Comparison of ENCODE assay signal across 17 mouse cellular contexts in the genomic region with DNA sequence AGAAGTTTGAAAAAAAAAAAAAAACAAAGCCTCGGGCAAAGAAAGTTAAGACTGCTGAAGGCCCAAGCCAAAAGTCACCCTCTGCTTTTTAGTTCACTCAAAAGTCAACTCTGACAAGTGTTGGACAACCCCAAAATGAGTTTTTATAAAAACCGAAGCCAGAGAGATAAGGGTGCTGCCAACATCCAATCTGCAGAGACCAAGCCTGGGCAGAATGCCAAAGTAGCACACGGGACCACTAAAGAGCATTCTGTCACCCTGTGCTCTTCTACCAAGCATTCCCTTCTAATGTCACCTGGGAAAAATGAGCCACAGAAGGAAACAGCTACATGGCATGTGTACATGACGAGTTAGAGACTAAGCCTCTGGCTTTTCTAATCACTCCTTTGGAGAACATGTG. TPM values are rescaled to one million over a fixed set of nuclear protein-coding genes. Genes with fewer than 3 reads are reported as not detected.
DNase-seq lines count a peak whose midpoint lies in the region; ATAC-seq and TF ChIP-seq lines count a peak whose summit lies in the region.
"Had no signal": no experiment of that assay in that cellular context is flagged by ENCODE, and none has a peak within 500 bp of the region (broad histone marks: within the 10 kb centered on the region; RNA-seq: fewer than 3 reads in every experiment).

No protein-coding gene starts in this region.

- H3K9me3 ChIP-seq in forebrain, postnatal 0 days (ENCODE audit: low read length) = no peaks in the 10 kb centered on the region
- no peaks in the 10 kb centered on the region for H3K9me3 ChIP-seq in forebrain, embryonic 10.5 days
- no peaks in the 10 kb centered on the region for H3K9me3 ChIP-seq in heart, embryonic 15.5 days (replicated peaks)
- H3K9me3 ChIP-seq: hindbrain, embryonic 13.5 days; liver, embryonic 13.5 days; midbrain, embryonic 10.5 days had no signal

- no peak for TF ChIP-seq CTCF in forebrain, postnatal 0 days (IDR thresholded peaks at IDR 0.05; ENCODE audit: low read depth)

- H3K36me3 ChIP-seq in forebrain, postnatal 0 days (ENCODE audit: insufficient read depth) = peaks cover 31% of the 10 kb centered on the region
- no peaks in the 10 kb centered on the region for H3K36me3 ChIP-seq in forebrain, embryonic 10.5 days (replicated peaks)
- no peaks in the 10 kb centered on the region for H3K36me3 ChIP-seq in heart, embryonic 15.5 days
- H3K36me3 ChIP-seq: liver, embryonic 13.5 days; midbrain, embryonic 10.5 days had no signal

- H3K27ac ChIP-seq in forebrain, postnatal 0 days (ENCODE audit: low read depth, low read length) = no peak overlapping the region
- no peak overlapping the region for H3K27ac ChIP-seq in forebrain, embryonic 10.5 days
- H3K27ac ChIP-seq in heart, embryonic 15.5 days = peak overlapping the region; percentile 96
- H3K27ac ChIP-seq: hindbrain, embryonic 13.5 days; layer of hippocampus, adult 2 months; liver, embryonic 13.5 days; midbrain, embryonic 10.5 days; stomach, postnatal 0 days had no signal

- no peaks in the 10 kb centered on the region for H3K4me1 ChIP-seq in forebrain, postnatal 0 days (ENCODE audit: insufficient read depth)
- peaks cover 20% of the 10 kb centered on the region for H3K4me1 ChIP-seq in forebrain, embryonic 10.5 days
- peaks cover 49% of the 10 kb centered on the region for H3K4me1 ChIP-seq in heart, embryonic 15.5 days (replicated peaks)
- H3K4me1 ChIP-seq: hindbrain, embryonic 13.5 days; liver, embryonic 13.5 days; midbrain, embryonic 10.5 days had no signal

- ATAC-seq in forebrain, postnatal 0 days = no peak
- peak; percentile 51 for ATAC-seq in common myeloid progenitor, adult 5-6 weeks (replicated peaks; ENCODE audit: low read depth, poor library complexity, severe bottlenecking)
- peak; percentile 79 for ATAC-seq in heart, embryonic 15.5 days (replicated peaks; ENCODE audit: insufficient number of reproducible peaks, insufficient read depth, low FRiP score, low read depth)
- ATAC-seq: CD4-positive, CD25-positive, alpha-beta regulatory T cell, adult 4 months; Patski had no signal

- H3K9ac ChIP-seq in forebrain, postnatal 0 days = no peak overlapping the region
- no peak overlapping the region for H3K9ac ChIP-seq in heart, embryonic 15.5 days
- H3K9ac ChIP-seq: hindbrain, embryonic 13.5 days; liver, embryonic 13.5 days had no signal

- DNase-seq in forebrain, postnatal 0 days = peak; percentile 24
- no peak for DNase-seq in forebrain, embryonic 10.5 days (ENCODE audit: extremely low spot score, low spot score)
- peak; percentile 32 for DNase-seq in 416B (ENCODE audit: low read depth)
- DNase-seq in kidney, postnatal 10 days = no peak
- no peak for DNase-seq in embryo, embryonic 9.5 days (ENCODE audit: extremely low spot score)
- DNase-seq in thymus, postnatal 25 days = no peak
- DNase-seq: embryo, embryonic 11 days; kidney, adult 2 months; liver, embryonic 13.5 days had no signal

- WGBS in forebrain, postnatal 0 days = 35% methylated on average over 4 of the region's 4 CpGs
- WGBS in forebrain, embryonic 10.5 days = 91% methylated on average over 4 of the region's 4 CpGs
- WGBS in heart, embryonic 15.5 days = 14% methylated on average over 4 of the region's 4 CpGs

- no peak overlapping the region for H3K4me3 ChIP-seq in forebrain, postnatal 0 days (ENCODE audit: low read depth, low read length)
- no peak overlapping the region for H3K4me3 ChIP-seq in forebrain, embryonic 10.5 days
- no peak overlapping the region for H3K4me3 ChIP-seq in heart, embryonic 15.5 days
- H3K4me3 ChIP-seq: hindbrain, embryonic 13.5 days; layer of hippocampus, adult 2 months; liver, embryonic 13.5 days; midbrain, embryonic 10.5 days had no signal

- H3K27me3 ChIP-seq in forebrain, postnatal 0 days (ENCODE audit: insufficient read depth, low read length) = no peaks in the 10 kb centered on the region
- H3K27me3 ChIP-seq in forebrain, embryonic 10.5 days (ENCODE audit: poor library complexity, severe bottlenecking) = no peaks in the 10 kb centered on the region
- no peaks in the 10 kb centered on the region for H3K27me3 ChIP-seq in heart, embryonic 15.5 days
- H3K27me3 ChIP-seq: hindbrain, embryonic 13.5 days; liver, embryonic 13.5 days; Patski had no signal

- no peak overlapping the region for H3K4me2 ChIP-seq in forebrain, postnatal 0 days (ENCODE audit: low read depth)
- H3K4me2 ChIP-seq in heart, embryonic 15.5 days = no peak overlapping the region
- H3K4me2 ChIP-seq: hindbrain, embryonic 13.5 days; liver, embryonic 13.5 days had no signal

RNA-seq across cellular contexts. Expression of a gene that starts 36.8 kb away (rescaled TPM):
- total RNA-seq in forebrain, postnatal 0 days (2014; rRNA removed) = 40.0 and 41.6 TPM in 2 replicates
- polyA plus RNA-seq in forebrain, postnatal 0 days (2015; fragmentation: Nextera tagmentation; extraction: Ambion mirVana) = 69.0 and 84.8 TPM in 2 replicates
- polyA plus RNA-seq in forebrain, embryonic 10.5 days (2016; fragmentation: Nextera tagmentation; extraction: Ambion mirVana) = 69.1 and 69.8 TPM in 2 replicates
- 8.6 and 17.1 TPM in 2 replicates for total RNA-seq in common myeloid progenitor, adult 5-6 weeks (2017)
- 50.1 and 54.5 TPM in 2 replicates for polyA plus RNA-seq in heart, embryonic 15.5 days (2015; fragmentation: Nextera tagmentation; extraction: Ambion mirVana)

Comparison
In these comparisons a context has a peak if more than half of its experiments do, and no peak if none do; other contexts are left out.
1. DNase-seq: peak in forebrain, postnatal 0 days (single experiment) and 416B (single experiment); none in forebrain, embryonic 10.5 days (single experiment), kidney, postnatal 10 days (single experiment), embryo, embryonic 9.5 days (single experiment) and thymus, postnatal 25 days (single experiment).